Mouse (Mus musculus) embryonic facial prominence, embryonic 13.5 days (tissue): Measurements from ENCODE around the gene Baiap2. TPM values are rescaled to one million over a fixed set of nuclear protein-coding genes. Genes with fewer than 3 reads are reported as not detected.

ENCODE experiments used
- ATAC-seq: fragments of 200-750 bp; cut with Nextera tagmentation; 2 replicates; pipeline ENCODE4 v1.8.0; 2017; ENCODE audit warnings: low read depth; ENCODE audit not compliant: insufficient number of reproducible peaks, insufficient read depth, low FRiP score, low TSS enrichment
- H3K27ac ChIP-seq: fragments of 300-500 bp; sonication (generic); 2 replicates; pipeline ENCODE4 v1.5.1; 2015; ENCODE audit warnings: moderate library complexity, mild to moderate bottlenecking, inconsistent platforms
- H3K27me3 ChIP-seq: fragments of 300-500 bp; sonication (generic); 2 replicates; pipeline ENCODE4 v1.6.1; 2015; ENCODE audit warnings: mild to moderate bottlenecking, inconsistent platforms
- H3K36me3 ChIP-seq: fragments of 300-500 bp; sonication (generic); 2 replicates; pipeline ENCODE4 v1.6.1; 2015; ENCODE audit warnings: mild to moderate bottlenecking, inconsistent platforms
- H3K4me1 ChIP-seq: fragments of 300-500 bp; sonication (generic); 2 replicates; pipeline ENCODE4 v1.6.1; 2015; ENCODE audit warnings: inconsistent platforms
- H3K4me2 ChIP-seq: fragments of 300-500 bp; sonication (generic); 2 replicates; pipeline ENCODE4 v1.6.1; 2015; ENCODE audit warnings: moderate library complexity, mild to moderate bottlenecking, inconsistent platforms
- H3K4me3 ChIP-seq: fragments of 300-500 bp; sonication (generic); 2 replicates; pipeline ENCODE4 v1.5.1; 2015; ENCODE audit warnings: mild to moderate bottlenecking, inconsistent platforms
- H3K9ac ChIP-seq: fragments of 300-500 bp; sonication (generic); 2 replicates; pipeline ENCODE4 v1.6.1; 2015; ENCODE audit warnings: mild to moderate bottlenecking, inconsistent platforms
- H3K9me3 ChIP-seq: fragments of 300-500 bp; sonication (generic); 2 replicates; pipeline ENCODE4 v1.6.1; 2016; ENCODE audit warnings: inconsistent platforms
- WGBS: fragments of 180-500 bp; shearing (Covaris S2); methylation state at CpG from one replicate; pipeline ENCODE4 v1.1.7; 2015; ENCODE audit warnings: mixed read lengths; 5-methylcytosine and 5-hydroxymethylcytosine counted together
- microRNA counts: library from miRNA; unstranded; fragments of <30 nt; microRNA quantifications from one replicate; lab custom pipeline; 2016
- microRNA-seq: library from miRNA; unstranded; fragments of <30 nt; microRNA quantifications from one replicate; pipeline ENCODE4, GENCODE M21; 2016
- polyA plus RNA-seq: library from polyadenylated mRNA; unstranded; fragments of >200 nt; fragmentation: Nextera tagmentation; extraction: Ambion mirVana; gene quantifications from 2 replicates; pipeline ENCODE4 v1.2.1, GENCODE M21; 2015

The Baiap2 gene
- polyA plus RNA-seq, 1 experiment from 2014 or later: 20.0 TPM

- ATAC-seq: no peak
- WGBS: 8% methylated on average over 23 of the region's 23 CpGs
- Histone ChIP-seq H3K9me3 (no peaks in the 10 kb centered on the region), H3K36me3 (no peaks in the 10 kb centered on the region), H3K27me3 (peaks cover 43% of the 10 kb centered on the region), H3K4me2 (peak overlapping the region; percentile 94), H3K4me3 (peak overlapping the region; percentile 68), H3K4me1 (peaks cover 45% of the 10 kb centered on the region), H3K27ac (no peak overlapping the region), H3K9ac (peak overlapping the region; percentile 77)
Observed at GRCm38 (mm10) chr11:120047531-120048251, 105.1 kb downstream of the Baiap2 start.

DNA sequence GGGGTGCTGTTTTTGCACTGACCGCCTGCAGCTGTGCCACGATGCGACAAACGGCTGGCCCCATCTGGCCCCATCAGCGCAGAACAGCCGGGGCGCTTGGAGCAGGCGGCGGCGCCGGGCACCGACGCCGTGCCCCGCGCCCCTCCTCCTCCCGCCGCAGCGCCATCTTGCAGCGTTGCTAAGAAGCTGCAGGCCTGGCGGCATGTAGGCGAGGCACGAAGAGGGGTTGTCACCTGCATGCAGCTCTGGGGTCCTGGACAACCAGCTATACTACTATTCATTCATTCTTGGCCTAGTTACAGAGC lies 105.6 kb downstream of the Baiap2 start:
- Histone ChIP-seq H3K36me3 (no peaks in the 10 kb centered on the region), H3K9me3 (no peaks in the 10 kb centered on the region), H3K27ac (no peak overlapping the region), H3K27me3 (peaks cover 43% of the 10 kb centered on the region), H3K9ac (peak overlapping the region; percentile 54), H3K4me2 (peak overlapping the region; percentile 94), H3K4me3 (peak overlapping the region; percentile 68), H3K4me1 (peaks cover 45% of the 10 kb centered on the region)
- ATAC-seq: no peak
- WGBS: 2% methylated on average over 23 of the region's 23 CpGs

GRCm38 (mm10) chr11:120049067-120049466 lies 106.5 kb downstream of the Baiap2 start:
- no peak overlapping the region for H3K4me3 ChIP-seq
- 75% methylated on average over 8 of the region's 8 CpGs for WGBS
- peaks cover 45% of the 10 kb centered on the region for H3K4me1 ChIP-seq
- H3K9me3 ChIP-seq: no peaks in the 10 kb centered on the region
- no peaks in the 10 kb centered on the region for H3K36me3 ChIP-seq
- no peak for ATAC-seq
- H3K9ac ChIP-seq: no peak overlapping the region
- H3K27me3 ChIP-seq: peaks cover 43% of the 10 kb centered on the region
- no peak overlapping the region for H3K27ac ChIP-seq
- no peak overlapping the region for H3K4me2 ChIP-seq

DNA sequence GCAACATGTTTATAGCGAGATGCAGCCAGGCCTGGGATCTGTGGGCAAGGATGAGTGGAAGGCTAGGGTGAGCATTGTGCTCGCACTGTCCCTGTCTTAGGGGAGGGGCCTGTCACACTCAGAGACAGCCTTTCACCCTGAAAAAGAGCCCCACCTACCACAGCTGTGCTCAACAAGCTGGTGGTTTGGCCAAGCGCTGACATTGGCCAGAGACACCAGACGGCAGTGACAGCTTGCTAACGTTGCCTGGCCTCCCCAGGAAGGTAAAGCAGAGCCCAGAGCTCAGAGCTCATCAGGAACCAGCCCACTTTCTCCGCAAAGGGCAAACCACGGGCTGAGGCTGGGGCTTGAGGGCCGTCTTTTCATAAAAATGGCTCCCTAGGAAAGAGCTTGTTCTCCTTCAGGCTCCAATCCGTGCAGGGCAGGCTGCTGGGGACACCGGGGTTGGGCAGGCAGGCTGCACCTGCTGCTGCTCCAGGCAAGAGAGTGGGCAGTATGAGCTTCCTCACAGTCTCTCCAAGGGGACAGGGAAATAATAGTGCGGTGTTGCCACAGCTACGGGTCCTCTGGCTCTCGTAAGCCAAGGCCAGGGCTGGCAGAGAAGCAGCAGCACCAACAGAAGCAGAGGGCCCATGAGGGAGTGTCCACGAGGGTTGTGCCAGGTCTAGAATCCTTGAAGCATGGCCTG lies 108.7 kb downstream of the Baiap2 start:
- WGBS: 51% methylated on average over 14 of the region's 14 CpGs
- ATAC-seq: no peak
- peak overlapping the region; percentile 21; the same call in 1 of the 2 replicates for H3K9ac ChIP-seq
- peaks cover 36% of the 10 kb centered on the region for H3K4me1 ChIP-seq
- H3K36me3 ChIP-seq: no peaks in the 10 kb centered on the region
- peaks cover 36% of the 10 kb centered on the region for H3K27me3 ChIP-seq
- no peak overlapping the region for H3K4me3 ChIP-seq
- no peak overlapping the region for H3K4me2 ChIP-seq
- H3K27ac ChIP-seq: no peak overlapping the region
- H3K9me3 ChIP-seq: no peaks in the 10 kb centered on the region

DNA sequence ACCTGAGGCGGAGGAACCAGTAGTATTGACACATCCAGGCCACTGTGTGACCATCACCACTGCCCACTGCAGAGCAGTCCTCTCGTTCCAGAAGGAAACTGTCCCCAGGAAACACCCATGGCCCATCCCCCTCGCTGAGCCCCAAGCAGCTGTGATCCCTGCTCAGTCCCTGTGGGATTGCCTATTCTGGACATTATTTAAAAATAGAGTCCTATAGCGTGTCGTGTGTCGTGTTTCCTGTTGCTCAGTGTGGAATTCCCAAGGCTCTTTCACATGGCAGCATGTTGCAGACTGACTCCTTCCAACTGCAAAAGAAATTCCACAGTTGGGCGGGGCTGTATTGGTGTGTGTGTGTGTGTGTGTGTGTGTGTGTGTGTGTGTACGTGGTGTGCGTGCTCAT lies 109.7 kb downstream of the Baiap2 start:
- Histone ChIP-seq H3K4me2 (no peak overlapping the region), H3K27ac (no peak overlapping the region), H3K4me3 (no peak overlapping the region), H3K9me3 (no peaks in the 10 kb centered on the region), H3K36me3 (no peaks in the 10 kb centered on the region), H3K27me3 (peaks cover 29% of the 10 kb centered on the region), H3K4me1 (peaks cover 30% of the 10 kb centered on the region), H3K9ac (no peak overlapping the region)
- no peak for ATAC-seq
- WGBS: 65% methylated on average over 9 of the region's 9 CpGs

DNA sequence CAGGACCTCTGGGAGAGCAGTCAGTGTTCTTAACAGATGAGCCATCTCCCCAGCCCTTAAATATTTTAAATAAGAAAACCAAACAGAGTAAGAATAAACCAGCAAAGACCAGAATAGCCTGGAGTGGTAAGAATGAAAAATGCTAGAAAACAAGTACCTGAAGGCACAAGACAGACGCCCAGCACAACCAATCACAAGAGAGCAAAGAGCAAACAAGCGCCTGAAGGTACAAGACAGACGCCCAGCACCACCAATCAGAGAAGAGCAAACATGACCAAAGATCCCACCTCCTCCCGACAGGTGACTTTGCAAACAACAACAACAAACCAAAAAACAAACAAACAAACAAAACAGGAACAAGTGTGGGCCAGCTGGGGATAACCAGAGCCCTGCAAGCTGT lies 111.3 kb downstream of the Baiap2 start:
- Histone ChIP-seq H3K27me3 (peaks cover 14% of the 10 kb centered on the region), H3K27ac (no peak overlapping the region), H3K4me3 (no peak overlapping the region), H3K4me2 (no peak overlapping the region), H3K4me1 (peaks cover 16% of the 10 kb centered on the region), H3K36me3 (no peaks in the 10 kb centered on the region), H3K9me3 (peaks cover 3% of the 10 kb centered on the region; the same call in 1 of the 2 replicates), H3K9ac (no peak overlapping the region)
- WGBS: 83% methylated on average over 4 of the region's 4 CpGs
- no peak for ATAC-seq

- Histone ChIP-seq H3K27ac (no peak overlapping the region), H3K9ac (no peak overlapping the region), H3K36me3 (no peaks in the 10 kb centered on the region), H3K4me2 (no peak overlapping the region), H3K9me3 (peaks cover 3% of the 10 kb centered on the region; the same call in 1 of the 2 replicates), H3K4me1 (peaks cover 16% of the 10 kb centered on the region), H3K27me3 (no peaks in the 10 kb centered on the region; the same call in 1 of the 2 replicates), H3K4me3 (no peak overlapping the region)
- no peak for ATAC-seq
- WGBS: 86% methylated on average over 12 of the region's 12 CpGs
Observed at GRCm38 (mm10) chr11:120055953-120056732, 113.6 kb downstream of the Baiap2 start.

MicroRNAs within 50 kb of the gene (microRNA counts, 519-probe panel; counts per million panel counts)
- microRNA mmu-miR-338-3p (lab: Ali Mortazavi, UCI) (3,136 counts per million, percentile 72 among the panel's probes with 10 or more counts), microRNA mmu-miR-338-5p (lab: Ali Mortazavi, UCI) (1,922 counts per million, percentile 50 among the panel's probes with 10 or more counts)

Small RNAs within 50 kb of the gene (microRNA-seq; reads per million reads assigned to microRNA genes)
- not detected for gene Mir3065
- gene Mir338: not detected

Other genes with a start within 250 kb of the Baiap2 start
- 103 and 104 TPM in 2 replicates for gene Chmp6, start 29.3 kb upstream of the Baiap2 start, polyA plus RNA-seq
- gene Aatk, start 104.4 kb downstream of the Baiap2 start, polyA plus RNA-seq: 3.6 and 3.7 TPM in 2 replicates
- gene Cep131, start 144.1 kb downstream of the Baiap2 start, polyA plus RNA-seq: 30.3 and 31.3 TPM in 2 replicates
- gene Tepsin, start 156.0 kb downstream of the Baiap2 start, polyA plus RNA-seq: 19.5 and 20.5 TPM in 2 replicates
- gene Ndufaf8, start 156.2 kb downstream of the Baiap2 start, polyA plus RNA-seq: 76.5 and 79.2 TPM in 2 replicates
- gene Slc38a10, start 208.6 kb downstream of the Baiap2 start, polyA plus RNA-seq: 92.9 and 94.5 TPM in 2 replicates